Mouse (Mus musculus): ENCODE measurements around the gene Lin7b. TPM values are rescaled to one million over a fixed set of nuclear protein-coding genes. Genes with fewer than 3 reads are reported as not detected.
A peak's percentile ranks its signal among the peaks of the same experiment; 100 is the strongest.

Gene Lin7b
- polyA plus RNA-seq (2012; ENCODE audit: insufficient read depth, insufficient read length, missing spikeins): not detected in 2 replicates

DNA sequence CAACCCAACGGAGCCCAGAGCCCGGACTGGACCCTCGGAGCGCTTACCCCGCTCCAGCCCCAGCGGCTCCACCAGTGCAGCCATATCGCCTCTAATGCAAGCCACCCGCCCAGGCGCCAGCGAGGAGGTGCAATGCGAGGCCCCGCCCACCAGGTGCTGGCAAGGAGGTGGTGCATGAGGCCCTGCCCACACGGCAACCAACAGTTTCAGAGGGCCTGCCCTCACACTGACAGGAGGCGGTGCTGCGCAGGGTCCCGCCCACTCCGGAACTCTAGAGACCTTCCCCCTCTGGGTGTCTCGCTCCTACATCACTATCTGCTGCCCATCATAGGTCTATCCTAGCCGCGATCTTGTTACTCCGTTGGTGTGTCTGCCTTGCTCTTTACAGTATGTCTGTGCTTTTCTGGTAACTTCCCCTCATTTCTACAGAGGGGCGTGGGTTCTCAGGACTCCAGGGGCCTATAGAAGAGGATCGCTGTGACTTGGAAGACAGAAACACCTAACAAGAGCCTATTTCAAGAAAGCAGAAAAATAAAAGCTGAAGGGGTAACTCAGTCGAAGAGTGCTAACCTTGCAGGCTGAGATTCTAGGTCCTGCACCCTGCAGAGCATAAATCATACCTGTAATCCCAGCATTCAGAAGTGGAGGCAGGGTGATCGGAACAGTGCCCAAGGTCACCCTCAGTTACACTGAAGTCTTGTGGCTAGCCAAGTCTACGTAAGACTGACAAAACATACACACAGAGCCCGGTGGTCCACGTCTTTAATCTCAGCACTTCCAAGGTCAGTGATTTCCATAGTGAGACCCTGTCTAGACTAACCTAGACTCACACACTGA lies at the start of gene Lin7b:
TSS of gene Lin7b (minus strand) at position 109 of the 837 bp plus-strand sequence.
- Histone ChIP-seq H3K4me1 (ENCODE audit: control insufficient read depth, insufficient read depth, insufficient read length, low read length) (peaks cover 4% of the 10 kb centered on the region; the same call in 1 of the 2 replicates), H3K4me3 (ENCODE audit: insufficient read depth, low read depth, low read length) (peak within 1 kb of the TSS; percentile 56), H3K27ac (replicated peaks; ENCODE audit: low read depth, low read length) (no peak within 1 kb of the TSS)

DNA sequence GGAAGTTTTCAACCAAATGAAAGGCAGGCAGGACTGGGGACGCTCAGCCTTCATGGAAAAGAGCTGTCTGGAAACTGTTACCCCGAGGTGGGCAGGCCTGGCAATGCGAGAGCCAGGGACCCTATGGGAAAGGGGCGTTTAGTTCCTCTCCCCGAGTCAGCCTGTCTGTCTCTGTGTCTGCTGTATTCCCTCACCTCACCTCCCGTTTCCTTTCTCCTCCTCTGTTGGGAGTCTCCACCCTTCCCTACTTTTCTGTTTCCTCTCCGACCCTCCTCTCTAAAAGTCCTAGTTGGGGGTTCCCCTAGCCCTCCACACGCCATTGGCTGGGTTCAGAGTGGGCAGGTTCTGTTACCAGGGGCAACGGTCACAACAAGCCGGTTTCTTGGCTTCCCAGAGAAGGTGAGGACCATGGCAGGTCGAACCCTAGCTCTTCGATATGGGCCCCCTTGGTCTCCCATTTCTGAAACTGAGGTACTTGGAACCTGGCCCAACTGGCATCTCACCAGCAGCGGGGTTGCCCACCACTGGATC lies 47.6 kb upstream of the Lin7b start:
- Histone ChIP-seq H3K4me3 (ENCODE audit: insufficient read depth, low read depth, low read length) (no peak overlapping the region), H3K27ac (replicated peaks; ENCODE audit: low read depth, low read length) (no peak overlapping the region), H3K4me1 (ENCODE audit: control insufficient read depth, insufficient read depth, insufficient read length, low read length) (peaks cover 3% of the 10 kb centered on the region; the same call in 1 of the 2 replicates)

GRCm38 (mm10) chr7:45415636-45416035 lies 45.3 kb upstream of the Lin7b start:
- Histone ChIP-seq H3K4me1 (ENCODE audit: control insufficient read depth, insufficient read depth, insufficient read length, low read length) (peaks cover 3% of the 10 kb centered on the region; the same call in 1 of the 2 replicates), H3K27ac (replicated peaks; ENCODE audit: low read depth, low read length) (no peak overlapping the region), H3K4me3 (ENCODE audit: insufficient read depth, low read depth, low read length) (no peak overlapping the region)

- no peak overlapping the region for H3K27ac ChIP-seq (replicated peaks; ENCODE audit: low read depth, low read length)
- peaks cover 3% of the 10 kb centered on the region; the same call in 1 of the 2 replicates for H3K4me1 ChIP-seq (ENCODE audit: control insufficient read depth, insufficient read depth, insufficient read length, low read length)
- no peak overlapping the region for H3K4me3 ChIP-seq (ENCODE audit: insufficient read depth, low read depth, low read length)
These were observed 44.4 kb upstream of the Lin7b start for GRCm38 (mm10) chr7:45414740-45415224.

DNA sequence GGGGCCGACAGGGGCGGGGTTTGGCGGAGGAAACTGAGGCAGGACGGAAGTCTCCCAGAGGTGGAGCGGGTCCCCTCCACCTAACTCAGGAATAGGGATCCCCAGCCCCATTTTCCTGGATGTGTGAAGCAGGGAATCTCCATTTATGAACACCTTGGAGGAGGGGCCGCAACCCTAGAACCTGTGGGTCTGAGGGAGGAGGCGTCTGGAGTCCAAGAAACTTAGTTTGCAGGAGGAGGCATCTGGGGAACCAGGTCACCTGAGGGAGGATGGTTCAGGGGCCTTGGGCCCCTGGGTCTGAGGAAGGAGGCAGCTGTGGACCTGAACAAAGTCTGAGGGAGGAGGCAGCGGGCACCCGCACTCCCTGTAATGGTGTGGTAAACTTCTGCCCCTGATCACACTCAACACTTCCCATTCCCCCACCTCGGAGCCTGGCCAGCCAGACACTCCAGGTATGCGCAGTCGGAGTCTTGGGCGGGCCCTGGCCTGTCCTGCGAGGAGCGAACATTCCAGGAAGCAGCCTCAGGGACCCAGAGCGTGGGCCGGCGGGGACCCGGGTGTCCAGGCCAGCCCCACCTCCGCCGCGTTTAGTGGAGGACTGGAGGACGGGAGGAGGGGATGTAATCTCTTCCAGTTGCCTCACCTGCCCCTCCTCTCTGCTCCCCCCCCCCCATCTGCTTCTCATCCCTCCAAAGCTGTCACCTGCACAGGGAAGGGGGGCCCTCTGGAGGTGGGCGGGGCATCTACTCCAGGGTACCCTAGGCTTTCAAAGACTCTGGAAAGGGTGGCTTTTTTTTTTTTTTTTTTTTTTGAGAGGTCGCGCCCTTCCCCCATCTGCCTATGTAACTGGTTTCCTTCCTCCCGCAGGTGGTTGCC lies 43.7 kb upstream of the Lin7b start:
- H3K4me1 ChIP-seq (ENCODE audit: control insufficient read depth, insufficient read depth, insufficient read length, low read length): peaks cover 3% of the 10 kb centered on the region; the same call in 1 of the 2 replicates
- peak overlapping the region; percentile 35 for H3K4me3 ChIP-seq (ENCODE audit: insufficient read depth, low read depth, low read length)
- no peak overlapping the region for H3K27ac ChIP-seq (replicated peaks; ENCODE audit: low read depth, low read length)

- no peak within 1 kb of the TSS for H3K27ac ChIP-seq (replicated peaks; ENCODE audit: low read depth, low read length)
- peak within 1 kb of the TSS; percentile 39 for H3K4me3 ChIP-seq (ENCODE audit: insufficient read depth, low read depth, low read length)
- H3K4me1 ChIP-seq (ENCODE audit: control insufficient read depth, insufficient read depth, insufficient read length, low read length): peaks cover 3% of the 10 kb centered on the region; the same call in 1 of the 2 replicates
These were observed 42.9 kb upstream of the Lin7b start, which contains the start of gene Ntf5 for GRCm38 (mm10) chr7:45413113-45413863. Gene Ntf5 (plus strand): TSS chr7:45413695.

DNA sequence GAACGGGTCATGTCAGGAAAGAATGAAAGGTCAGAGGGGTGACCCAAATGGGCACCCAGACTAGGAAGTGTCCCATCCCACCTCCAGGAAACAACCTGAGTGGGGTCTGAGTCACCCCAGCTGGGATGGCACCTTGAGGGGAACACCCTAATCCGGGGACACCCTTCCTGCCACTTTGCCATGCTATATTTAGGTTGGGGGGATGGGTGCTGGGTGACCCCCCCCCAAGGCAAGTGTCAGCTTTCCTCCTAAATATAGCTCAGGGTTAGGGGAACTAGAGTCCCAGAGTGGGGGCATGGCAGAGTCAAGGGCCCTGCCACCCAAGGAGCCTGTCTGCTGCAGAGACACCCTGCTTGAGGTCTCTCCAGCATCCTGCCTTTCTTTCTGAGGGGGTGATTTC lies 42.0 kb upstream of the Lin7b start:
- Histone ChIP-seq H3K4me3 (ENCODE audit: insufficient read depth, low read depth, low read length) (no peak overlapping the region), H3K27ac (replicated peaks; ENCODE audit: low read depth, low read length) (no peak overlapping the region)

GRCm38 (mm10) chr7:45409497-45410163 lies 39.2 kb upstream of the Lin7b start:
- no peak overlapping the region for H3K4me3 ChIP-seq (ENCODE audit: insufficient read depth, low read depth, low read length)

More for the DNA sequence above, 42.0 kb upstream of the Lin7b start:
- H3K4me1 ChIP-seq (ENCODE audit: control insufficient read depth, insufficient read depth, insufficient read length, low read length): peaks cover 3% of the 10 kb centered on the region; the same call in 1 of the 2 replicates

DNA sequence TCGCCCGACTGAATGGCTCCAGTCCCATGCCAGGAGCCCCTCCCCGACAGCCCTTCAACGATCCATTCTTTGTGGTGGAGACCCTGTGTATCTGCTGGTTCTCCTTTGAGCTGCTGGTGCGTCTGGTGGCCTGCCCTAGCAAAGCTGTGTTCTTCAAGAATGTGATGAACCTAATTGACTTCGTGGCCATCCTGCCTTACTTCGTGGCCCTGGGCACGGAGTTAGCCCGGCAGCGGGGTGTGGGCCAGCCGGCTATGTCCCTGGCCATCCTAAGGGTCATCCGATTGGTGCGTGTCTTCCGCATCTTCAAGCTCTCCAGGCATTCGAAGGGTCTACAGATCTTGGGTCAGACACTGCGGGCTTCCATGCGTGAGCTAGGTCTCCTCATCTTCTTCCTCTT lies 38.6 kb upstream of the Lin7b start:
- Histone ChIP-seq H3K4me3 (ENCODE audit: insufficient read depth, low read depth, low read length) (no peak overlapping the region), H3K27ac (replicated peaks; ENCODE audit: low read depth, low read length) (no peak overlapping the region), H3K4me1 (ENCODE audit: control insufficient read depth, insufficient read depth, insufficient read length, low read length) (peaks cover under 1% of the 10 kb centered on the region; the same call in 1 of the 2 replicates)

More at GRCm38 (mm10) chr7:45409497-45410163, 39.2 kb upstream of the Lin7b start:
- Histone ChIP-seq H3K4me1 (ENCODE audit: control insufficient read depth, insufficient read depth, insufficient read length, low read length) (peaks cover 3% of the 10 kb centered on the region; the same call in 1 of the 2 replicates), H3K27ac (replicated peaks; ENCODE audit: low read depth, low read length) (no peak overlapping the region)

DNA sequence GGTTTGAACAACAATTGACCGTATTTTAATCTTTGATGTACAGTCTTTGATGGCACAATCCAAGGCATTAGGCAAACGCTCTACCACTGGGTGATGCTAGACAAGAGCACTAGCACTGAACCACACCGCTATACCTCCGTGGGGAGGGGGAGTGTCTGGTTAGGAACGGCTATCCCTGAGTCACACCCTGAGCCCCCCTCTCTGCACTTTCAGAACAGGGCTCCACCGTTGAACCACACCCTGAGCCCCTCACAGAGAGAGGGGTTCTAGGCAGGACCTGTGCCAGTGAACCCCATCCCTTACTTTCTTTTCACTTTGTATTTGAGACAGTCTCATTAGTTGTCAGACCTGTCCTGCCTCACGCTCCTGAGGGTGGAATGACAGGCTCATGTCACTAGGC lies 38.0 kb upstream of the Lin7b start:
- H3K27ac ChIP-seq (replicated peaks; ENCODE audit: low read depth, low read length): no peak overlapping the region

DNA sequence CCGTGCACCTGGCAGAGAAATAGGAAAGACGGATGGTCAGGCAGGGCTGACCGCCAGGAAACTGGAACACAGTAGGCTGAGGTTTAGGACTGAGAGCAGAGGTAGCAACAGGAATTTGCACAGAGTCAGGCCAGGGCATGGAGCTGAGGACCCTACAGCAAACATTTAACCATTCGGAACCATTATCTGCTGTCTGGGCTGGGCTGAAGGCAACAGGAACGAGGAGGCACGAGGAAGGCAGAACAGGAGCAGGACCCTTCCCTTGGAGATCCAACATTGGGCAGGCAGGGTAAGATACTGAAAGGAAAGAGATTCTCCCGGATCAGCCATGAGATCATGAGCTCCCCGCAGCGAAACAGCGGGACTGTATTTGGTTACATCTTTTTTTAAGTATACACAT lies 37.5 kb upstream of the Lin7b start:
- H3K4me3 ChIP-seq (ENCODE audit: insufficient read depth, low read depth, low read length): no peak overlapping the region
- H3K4me1 ChIP-seq (ENCODE audit: control insufficient read depth, insufficient read depth, insufficient read length, low read length): no peaks in the 10 kb centered on the region; the same call in 1 of the 2 replicates
- no peak overlapping the region for H3K27ac ChIP-seq (replicated peaks; ENCODE audit: low read depth, low read length)

More for the DNA sequence above, 38.0 kb upstream of the Lin7b start:
- H3K4me3 ChIP-seq (ENCODE audit: insufficient read depth, low read depth, low read length): no peak overlapping the region
- no peaks in the 10 kb centered on the region; the same call in 1 of the 2 replicates for H3K4me1 ChIP-seq (ENCODE audit: control insufficient read depth, insufficient read depth, insufficient read length, low read length)

GRCm38 (mm10) chr7:45406157-45407156 lies 36.1 kb upstream of the Lin7b start:
- peak overlapping the region; percentile 68 for H3K4me3 ChIP-seq (ENCODE audit: insufficient read depth, low read depth, low read length)
- H3K4me1 ChIP-seq (ENCODE audit: control insufficient read depth, insufficient read depth, insufficient read length, low read length): no peaks in the 10 kb centered on the region; the same call in 1 of the 2 replicates
- no peak overlapping the region for H3K27ac ChIP-seq (replicated peaks; ENCODE audit: low read depth, low read length)
